Mouse (Mus musculus) neural tube, embryonic 15.5 days (tissue): ENCODE data around the gene Nell1. TPM values are rescaled to one million over a fixed set of nuclear protein-coding genes. Genes with fewer than 3 reads are reported as not detected.

Experiments used
- ATAC-seq: fragments of 200-750 bp; cut with Nextera tagmentation; 2 replicates; pipeline ENCODE4 v1.8.0; 2017; ENCODE audit warnings: mild to moderate bottlenecking, moderate TSS enrichment, moderate library complexity; ENCODE audit not compliant: low FRiP score
- H3K27ac ChIP-seq: fragments of 300-500 bp; sonication (generic); replicated peaks from 2 replicates; pipeline ENCODE4 v1.5.1; 2015; ENCODE audit warnings: mild to moderate bottlenecking, inconsistent platforms
- H3K27me3 ChIP-seq: fragments of 300-500 bp; sonication (generic); replicated peaks from 2 replicates; pipeline ENCODE4 v1.6.1; 2015; ENCODE audit warnings: inconsistent platforms
- H3K36me3 ChIP-seq: fragments of 300-500 bp; sonication (generic); 2 replicates; pipeline ENCODE4 v1.6.1; 2015; ENCODE audit warnings: inconsistent platforms
- H3K4me1 ChIP-seq: fragments of 300-500 bp; sonication (generic); 2 replicates; pipeline ENCODE4 v1.6.1; 2015; ENCODE audit warnings: inconsistent platforms
- H3K4me2 ChIP-seq: fragments of 300-500 bp; sonication (generic); 2 replicates; pipeline ENCODE4 v1.6.1; 2015; ENCODE audit warnings: inconsistent platforms, mild to moderate bottlenecking, moderate library complexity
- H3K4me3 ChIP-seq: fragments of 300-500 bp; sonication (generic); replicated peaks from 2 replicates; pipeline ENCODE4 v1.5.1; 2015; ENCODE audit warnings: mild to moderate bottlenecking, inconsistent platforms
- H3K9ac ChIP-seq: fragments of 300-500 bp; sonication (generic); replicated peaks from 2 replicates; pipeline ENCODE4 v1.6.1; 2015; ENCODE audit warnings: mild to moderate bottlenecking, inconsistent platforms
- H3K9me3 ChIP-seq: fragments of 300-500 bp; sonication (generic); replicated peaks from 2 replicates; pipeline ENCODE4 v1.6.1; 2016; ENCODE audit warnings: inconsistent platforms
- whole genome bisulfite sequencing: fragments of 180-500 bp; shearing (Covaris S2); methylation state at CpG from one replicate; pipeline ENCODE4 v1.1.7; 2015; ENCODE audit warnings: mixed read lengths; 5-methylcytosine and 5-hydroxymethylcytosine counted together
- polyA plus RNA-seq: library from polyadenylated mRNA; unstranded; fragments of >200 nt; fragmentation: Nextera tagmentation; extraction: Ambion mirVana; gene quantifications from 2 replicates; pipeline ENCODE4 v1.2.1, GENCODE M21; 2015

Gene Nell1
- polyA plus RNA-seq, 1 experiment from 2014 or later, result 46.0 TPM

DNA sequence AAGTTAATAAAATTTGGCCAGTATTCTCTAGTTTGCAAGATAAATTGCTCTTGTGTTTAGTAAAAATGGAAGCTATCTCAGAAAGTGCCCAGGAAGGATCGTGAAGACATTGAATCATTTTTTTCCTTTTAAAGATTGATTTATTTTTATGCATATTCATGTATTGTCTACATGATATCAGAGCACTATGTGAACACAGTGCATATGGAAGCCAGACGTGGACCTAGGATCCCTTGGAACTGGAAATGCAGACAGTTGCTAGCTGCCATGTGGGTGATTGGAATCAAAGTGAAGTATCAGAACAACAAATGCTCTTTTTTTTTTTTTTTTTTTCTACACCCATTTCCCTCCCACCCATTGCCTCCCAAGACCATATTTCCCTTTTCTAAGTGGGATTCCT, 79.0 kb downstream of the Nell1 start:
- Histone ChIP-seq H3K9me3 (no peaks in the 10 kb centered on the region), H3K4me3 (no peak overlapping the region), H3K9ac (no peak overlapping the region), H3K36me3 (no peaks in the 10 kb centered on the region), H3K4me2 (no peak overlapping the region), H3K27me3 (no peaks in the 10 kb centered on the region), H3K27ac (no peak overlapping the region), H3K4me1 (peaks cover 4% of the 10 kb centered on the region; the same call in 1 of the 2 replicates)
- 94% methylated on average over 2 of the region's 2 CpGs for WGBS
- no peak for ATAC-seq

DNA sequence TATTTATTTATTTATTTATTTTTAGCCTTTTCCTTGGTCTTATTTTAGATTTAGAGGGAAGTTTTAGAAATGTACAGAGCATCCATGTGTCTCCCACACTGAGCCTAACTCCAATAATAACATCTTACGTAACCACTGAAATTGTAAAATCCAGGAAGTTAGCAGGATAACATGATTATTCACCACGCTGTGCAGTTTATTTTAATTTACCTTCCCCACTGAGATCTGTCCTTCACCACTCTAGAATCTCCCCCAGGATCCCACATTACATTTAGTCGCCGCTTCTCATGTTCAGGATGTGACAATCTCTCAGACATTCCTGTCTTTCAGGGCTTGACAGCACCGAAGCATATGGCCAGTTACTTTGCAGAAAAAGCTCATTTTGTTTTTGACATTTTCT, 119.8 kb downstream of the Nell1 start:
- no peak overlapping the region for H3K4me3 ChIP-seq
- no peak overlapping the region for H3K9ac ChIP-seq
- no peaks in the 10 kb centered on the region for H3K36me3 ChIP-seq
- no peak overlapping the region for H3K27ac ChIP-seq
- H3K4me1 ChIP-seq, result no peaks in the 10 kb centered on the region
- H3K4me2 ChIP-seq, result no peak overlapping the region
- ATAC-seq, result no peak
- WGBS, result 83% methylated on average over 5 of the region's 5 CpGs
- H3K27me3 ChIP-seq, result no peaks in the 10 kb centered on the region
- H3K9me3 ChIP-seq, result no peaks in the 10 kb centered on the region

DNA sequence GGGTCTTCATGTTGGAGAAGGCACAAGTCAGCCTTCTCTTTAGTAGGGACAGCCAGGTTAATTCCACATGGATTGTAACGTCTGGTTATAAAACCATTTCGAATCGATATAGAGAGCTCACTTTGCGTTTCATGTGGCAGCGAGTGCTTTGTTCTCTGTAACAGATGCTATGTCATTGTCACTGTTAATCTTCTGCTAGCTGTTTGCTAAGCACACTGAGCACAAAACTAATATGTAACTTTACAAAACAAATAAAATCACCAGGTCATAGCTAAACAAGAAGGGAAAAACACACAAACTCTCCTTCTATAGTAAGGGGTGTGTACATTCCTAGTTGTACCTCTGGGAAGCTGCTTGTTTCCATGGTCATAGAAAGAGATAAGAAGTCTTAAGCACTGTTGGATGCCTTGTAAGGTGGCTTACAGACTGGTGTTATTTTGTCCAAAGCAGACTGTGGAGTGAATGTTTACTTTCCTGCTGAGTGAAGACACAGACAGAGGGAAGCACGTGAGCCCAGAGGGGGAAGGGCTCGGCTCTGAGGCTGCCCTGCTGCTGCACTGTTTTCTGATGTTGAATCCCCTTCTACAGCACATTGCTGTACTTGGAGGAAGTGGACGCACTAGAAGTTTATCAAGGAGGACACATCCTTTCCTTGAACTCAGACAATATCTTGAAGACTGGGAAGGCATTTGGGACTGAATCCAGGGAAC, 131.1 kb downstream of the Nell1 start:
- 33% methylated on average over 8 of the region's 8 CpGs for WGBS

DNA sequence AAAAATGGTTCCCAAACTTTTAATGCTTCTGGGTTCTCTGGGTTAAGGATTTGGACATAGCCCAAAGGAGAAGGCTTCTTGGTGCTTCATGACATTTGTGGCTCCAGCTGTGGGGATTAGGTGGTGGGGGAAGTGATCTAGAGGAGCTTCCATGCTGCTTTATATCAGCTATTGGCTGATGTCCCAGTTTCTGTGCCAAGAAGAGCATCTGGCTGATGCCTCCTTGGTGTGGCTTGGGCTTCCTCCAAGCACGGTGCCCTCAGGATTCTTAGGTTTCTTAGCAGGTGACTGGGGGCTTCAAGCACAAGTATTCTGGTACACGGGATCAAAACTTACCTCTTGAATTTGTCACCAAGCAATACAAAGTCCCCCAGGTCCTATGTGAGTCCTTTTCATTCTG, 132.6 kb downstream of the Nell1 start:
- Histone ChIP-seq H3K36me3 (no peaks in the 10 kb centered on the region), H3K4me2 (no peak overlapping the region), H3K9ac (no peak overlapping the region), H3K4me3 (no peak overlapping the region), H3K9me3 (no peaks in the 10 kb centered on the region), H3K4me1 (peaks cover 4% of the 10 kb centered on the region; the same call in 1 of the 2 replicates), H3K27ac (no peak overlapping the region), H3K27me3 (no peaks in the 10 kb centered on the region)
- ATAC-seq, result no peak
- WGBS, result 73% methylated on average over 2 of the region's 2 CpGs

More for the DNA sequence above, 131.1 kb downstream of the Nell1 start:
- ATAC-seq, result no peak
- Histone ChIP-seq H3K4me1 (peaks cover 4% of the 10 kb centered on the region; the same call in 1 of the 2 replicates), H3K9ac (no peak overlapping the region), H3K27ac (no peak overlapping the region), H3K36me3 (no peaks in the 10 kb centered on the region), H3K4me3 (no peak overlapping the region), H3K4me2 (no peak overlapping the region), H3K9me3 (no peaks in the 10 kb centered on the region), H3K27me3 (no peaks in the 10 kb centered on the region)

DNA sequence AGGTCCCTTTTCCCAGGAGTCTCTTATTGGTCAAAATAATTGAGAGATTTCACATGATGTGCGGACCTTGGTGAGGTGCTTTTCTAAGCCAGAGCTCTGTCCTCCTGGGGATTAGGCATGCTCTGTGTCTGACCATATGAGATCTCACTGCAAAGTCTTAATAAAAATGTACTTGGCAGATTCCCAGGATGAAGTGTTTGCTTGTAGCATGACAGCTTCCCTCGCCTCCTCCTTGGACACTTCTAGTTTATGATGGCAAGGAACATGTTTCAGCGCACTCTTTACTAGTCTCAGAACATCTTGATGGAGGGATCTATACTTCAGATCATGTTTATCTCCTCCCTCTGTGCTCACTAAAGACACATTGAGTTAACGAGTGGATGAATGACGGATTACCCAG, 143.7 kb downstream of the Nell1 start:
- Histone ChIP-seq H3K4me1 (no peaks in the 10 kb centered on the region), H3K27ac (no peak overlapping the region), H3K27me3 (no peaks in the 10 kb centered on the region), H3K9me3 (no peaks in the 10 kb centered on the region), H3K4me3 (no peak overlapping the region), H3K9ac (no peak overlapping the region), H3K4me2 (no peak overlapping the region), H3K36me3 (no peaks in the 10 kb centered on the region)
- no peak for ATAC-seq
- WGBS, result 86% methylated on average over 5 of the region's 5 CpGs

DNA sequence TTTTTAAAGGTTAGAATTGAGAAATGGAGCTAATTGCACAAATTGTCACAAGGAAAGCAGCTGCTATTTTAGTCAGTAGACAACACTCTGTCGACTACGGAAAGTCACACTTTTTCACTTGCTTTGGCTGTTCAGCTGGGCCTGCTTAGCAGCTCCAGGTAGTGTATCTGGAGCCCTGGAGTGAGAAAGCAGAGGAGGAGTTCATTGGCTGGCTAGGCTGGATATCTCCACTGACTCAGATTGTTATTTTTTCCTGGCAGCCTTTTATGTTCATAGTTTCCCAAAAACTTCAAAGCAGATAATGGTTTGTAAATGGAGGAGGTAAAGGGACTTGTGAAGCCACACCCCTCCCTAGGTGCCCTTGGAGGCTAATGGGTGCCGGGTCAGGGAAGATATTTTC, 163.0 kb downstream of the Nell1 start:
- no peak overlapping the region for H3K9ac ChIP-seq
- no peak overlapping the region for H3K4me2 ChIP-seq
- ATAC-seq, result no peak
- H3K27me3 ChIP-seq, result no peaks in the 10 kb centered on the region
- H3K4me1 ChIP-seq, result no peaks in the 10 kb centered on the region
- no peaks in the 10 kb centered on the region for H3K9me3 ChIP-seq
- no peaks in the 10 kb centered on the region for H3K36me3 ChIP-seq
- H3K4me3 ChIP-seq, result no peak overlapping the region
- no peak overlapping the region for H3K27ac ChIP-seq
- 94% methylated on average over 3 of the region's 3 CpGs for whole genome bisulfite sequencing

DNA sequence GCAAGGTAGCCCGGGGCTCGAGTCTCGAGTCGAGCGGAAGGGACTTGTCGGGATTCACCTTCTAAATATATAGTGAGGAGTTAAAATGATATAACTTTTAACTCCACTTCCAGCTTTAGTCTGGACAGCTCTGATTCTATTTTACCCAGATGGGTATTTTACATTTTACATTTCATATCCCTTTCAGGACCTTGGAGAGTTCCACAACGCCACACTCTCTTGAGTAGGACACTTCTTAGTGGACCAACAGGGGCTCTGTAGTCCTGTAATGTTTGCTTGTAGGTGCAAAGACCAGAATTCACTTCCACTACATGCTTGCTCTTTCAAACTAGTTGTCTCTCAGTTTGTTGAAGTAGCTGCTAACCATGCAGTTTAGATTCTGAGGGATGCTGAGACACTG, 174.7 kb downstream of the Nell1 start:
- no peaks in the 10 kb centered on the region for H3K9me3 ChIP-seq

DNA sequence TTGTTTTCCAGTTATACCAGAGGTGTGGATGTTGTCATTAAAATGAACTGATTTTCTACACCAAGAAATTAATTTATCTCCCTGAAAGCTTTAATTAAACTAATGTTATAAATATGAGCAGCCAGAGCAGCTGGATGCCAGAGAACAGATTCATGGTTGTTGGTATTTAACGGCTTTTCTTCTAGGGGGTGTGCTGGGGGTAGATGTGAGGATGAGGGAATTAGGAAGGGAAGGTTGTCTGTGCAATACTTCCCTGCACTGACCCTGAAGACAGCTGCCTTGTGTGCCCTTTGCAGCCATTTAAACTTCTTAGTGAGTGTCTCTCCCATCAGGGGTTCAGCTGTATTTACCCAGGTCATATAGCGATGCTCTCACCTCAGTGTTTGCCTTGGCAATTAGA, 176.2 kb downstream of the Nell1 start:
- H3K27me3 ChIP-seq, result no peaks in the 10 kb centered on the region
- no peak overlapping the region for H3K4me2 ChIP-seq
- no peak for ATAC-seq
- no peak overlapping the region for H3K4me3 ChIP-seq
- H3K27ac ChIP-seq, result no peak overlapping the region
- H3K4me1 ChIP-seq, result peaks cover 2% of the 10 kb centered on the region; the same call in 1 of the 2 replicates
- no peaks in the 10 kb centered on the region for H3K36me3 ChIP-seq
- no peak overlapping the region for H3K9ac ChIP-seq
- 42% methylated on average over 2 of the region's 2 CpGs for WGBS
- H3K9me3 ChIP-seq, result no peaks in the 10 kb centered on the region

More for the DNA sequence above, 174.7 kb downstream of the Nell1 start:
- Histone ChIP-seq H3K9ac (no peak overlapping the region), H3K27ac (no peak overlapping the region), H3K36me3 (no peaks in the 10 kb centered on the region), H3K4me3 (no peak overlapping the region), H3K4me1 (peaks cover 2% of the 10 kb centered on the region; the same call in 1 of the 2 replicates), H3K4me2 (no peak overlapping the region), H3K27me3 (no peaks in the 10 kb centered on the region)
- 95% methylated on average over 7 of the region's 7 CpGs for WGBS
- ATAC-seq, result no peak

DNA sequence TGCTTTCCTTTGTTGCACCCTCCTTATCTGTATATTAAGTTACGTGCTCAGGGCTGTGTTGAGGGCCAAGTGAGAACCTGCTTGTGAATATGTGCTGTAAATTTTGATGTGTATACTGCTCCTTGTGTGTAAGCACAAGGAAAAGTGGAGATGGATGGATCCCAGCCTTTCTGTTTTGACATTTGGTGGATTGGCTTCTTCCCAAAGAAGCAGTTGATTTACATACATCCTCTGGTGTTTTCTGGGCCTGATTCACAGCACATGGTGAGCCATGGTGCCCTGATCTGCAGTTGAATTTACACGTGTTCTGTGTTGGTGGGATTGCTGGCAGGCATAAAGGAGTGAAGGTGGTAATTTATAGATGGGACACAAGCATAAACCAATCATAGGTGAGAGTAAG, 179.0 kb downstream of the Nell1 start:
- WGBS, result 64% methylated on average over 2 of the region's 2 CpGs
- Histone ChIP-seq H3K36me3 (no peaks in the 10 kb centered on the region), H3K27ac (no peak overlapping the region), H3K4me3 (no peak overlapping the region), H3K9ac (no peak overlapping the region), H3K9me3 (no peaks in the 10 kb centered on the region), H3K4me2 (no peak overlapping the region), H3K27me3 (no peaks in the 10 kb centered on the region), H3K4me1 (peaks cover 2% of the 10 kb centered on the region; the same call in 1 of the 2 replicates)
- ATAC-seq, result no peak; the same call in 1 of the 2 replicates

DNA sequence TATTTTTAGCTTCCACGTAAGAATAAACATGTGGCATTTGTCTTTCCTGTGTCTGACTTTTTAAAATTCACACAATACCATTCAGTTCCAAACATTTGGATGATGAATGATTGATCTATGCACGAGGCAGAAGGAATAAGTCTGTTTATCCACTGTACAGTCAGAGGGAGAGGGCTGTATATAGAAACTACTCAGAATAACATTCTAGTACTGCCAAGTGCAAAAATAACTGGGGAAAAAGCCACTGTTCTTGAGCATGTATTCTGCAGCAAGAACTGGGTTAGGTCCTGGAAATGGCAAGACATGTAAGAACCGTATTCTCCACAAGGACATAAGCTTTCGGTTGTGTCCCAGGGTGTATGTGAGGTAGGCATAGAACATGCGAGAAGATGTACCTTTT, 187.9 kb downstream of the Nell1 start:
- 88% methylated on average over 5 of the region's 5 CpGs for WGBS
- ATAC-seq, result no peak
- Histone ChIP-seq H3K9me3 (no peaks in the 10 kb centered on the region), H3K36me3 (no peaks in the 10 kb centered on the region), H3K4me1 (no peaks in the 10 kb centered on the region), H3K4me3 (no peak overlapping the region), H3K27ac (no peak overlapping the region), H3K4me2 (no peak overlapping the region), H3K9ac (no peak overlapping the region), H3K27me3 (no peaks in the 10 kb centered on the region)

DNA sequence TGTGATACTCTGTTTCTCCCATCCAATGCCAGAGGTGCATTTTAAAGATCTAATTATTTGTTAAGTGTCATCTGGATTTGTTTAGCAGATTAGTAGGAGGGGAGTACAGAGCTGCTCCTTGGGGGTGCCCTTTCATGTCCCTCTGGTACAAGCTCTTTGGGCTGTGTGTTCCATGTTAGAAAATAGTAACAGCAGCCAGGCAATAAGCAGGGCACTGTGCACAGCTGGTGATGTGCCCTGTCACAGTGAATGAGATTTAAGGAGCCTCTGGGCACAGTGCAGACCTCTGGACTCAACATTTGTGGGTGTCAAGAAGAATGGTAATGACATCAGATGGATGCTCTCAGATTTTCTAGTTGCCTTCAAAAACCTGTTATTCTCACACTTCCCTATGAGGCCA, 194.1 kb downstream of the Nell1 start:
- Histone ChIP-seq H3K4me2 (no peak overlapping the region), H3K27me3 (no peaks in the 10 kb centered on the region), H3K9ac (no peak overlapping the region), H3K4me1 (no peaks in the 10 kb centered on the region), H3K4me3 (no peak overlapping the region), H3K27ac (no peak overlapping the region), H3K9me3 (no peaks in the 10 kb centered on the region), H3K36me3 (no peaks in the 10 kb centered on the region)
- no peak for ATAC-seq

DNA sequence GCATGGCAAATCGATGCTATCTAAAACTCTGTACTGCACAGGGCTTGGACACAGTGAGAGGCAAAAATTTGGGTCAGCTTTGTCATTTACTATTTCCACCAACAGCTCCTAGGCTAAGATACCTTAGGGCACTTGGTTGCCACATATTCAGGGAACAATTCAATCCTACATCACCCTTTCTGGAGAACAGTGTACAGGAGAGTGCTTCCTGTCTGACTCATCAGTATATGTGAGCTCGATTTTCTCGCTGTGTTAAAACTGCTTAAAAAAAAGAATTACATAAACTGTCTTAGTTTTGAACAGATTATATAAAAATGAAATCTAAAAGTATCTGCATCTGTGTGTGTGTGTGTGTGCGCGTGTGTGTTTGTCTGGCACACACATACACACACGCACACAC, 211.6 kb downstream of the Nell1 start:
- Histone ChIP-seq H3K36me3 (no peaks in the 10 kb centered on the region), H3K27me3 (no peaks in the 10 kb centered on the region), H3K4me3 (no peak overlapping the region), H3K27ac (no peak overlapping the region), H3K4me1 (no peaks in the 10 kb centered on the region), H3K4me2 (no peak overlapping the region), H3K9ac (no peak overlapping the region), H3K9me3 (no peaks in the 10 kb centered on the region)
- 92% methylated on average over 6 of the region's 6 CpGs for WGBS
- ATAC-seq, result no peak
